Mouse (Mus musculus): ENCODE measurements around the gene Slc6a3. TPM values are rescaled to one million over a fixed set of nuclear protein-coding genes. Genes with fewer than 3 reads are reported as not detected.

Gene Slc6a3
- total RNA-seq (2022), result under 1 TPM; 0.13 to 0.21 (median 0.15) TPM

DNA sequence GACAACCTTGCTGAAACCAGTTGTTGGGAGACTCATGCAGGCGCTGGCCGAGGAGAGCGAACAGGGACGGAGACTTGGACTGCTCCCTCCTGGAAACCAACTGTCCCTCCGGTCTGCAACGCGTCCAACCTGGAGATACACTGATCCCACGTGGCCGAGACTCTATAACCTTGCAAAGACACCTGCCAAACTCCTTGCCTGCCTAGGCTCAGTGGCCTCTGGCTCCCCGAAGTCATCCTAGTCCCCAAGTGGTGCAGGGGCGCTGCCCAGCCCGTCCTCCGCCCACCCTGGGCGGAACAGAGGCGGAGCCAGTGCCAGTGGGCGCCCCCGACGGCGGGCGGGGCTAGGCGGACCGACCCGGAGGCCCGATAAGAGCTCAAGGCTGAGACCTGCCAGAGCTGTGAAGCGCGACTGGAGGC, at the start of gene Slc6a3:
Slc6a3 (plus strand) TSS at position 345 of the 419 bp plus-strand sequence.
- DNase-seq (ENCODE audit: low spot score in 2 of 2), result no peak

GRCm38 (mm10) chr13:73488105-73488504, 48.4 kb upstream of the Slc6a3 start:
- no peak for DNase-seq (ENCODE audit: low spot score in 2 of 2)

DNA sequence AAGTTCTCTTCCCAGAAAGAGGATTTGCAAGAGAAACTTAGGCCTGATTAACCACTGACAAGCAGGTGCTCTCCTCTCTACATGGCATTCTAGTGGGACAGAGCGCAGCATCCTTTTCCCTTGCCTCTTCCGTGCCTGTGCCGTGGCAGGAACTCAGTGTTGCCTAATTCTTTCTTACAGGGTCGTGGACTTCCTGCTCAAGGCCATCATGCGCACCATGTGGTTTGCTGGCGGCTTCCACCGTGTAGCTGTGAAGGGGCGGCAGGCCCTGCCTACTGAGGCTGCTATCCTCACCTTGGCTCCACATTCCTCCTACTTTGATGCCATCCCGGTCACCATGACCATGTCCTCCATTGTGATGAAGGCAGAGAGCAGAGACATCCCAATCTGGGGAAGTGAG, 47.8 kb upstream of the Slc6a3 start:
- no peak for DNase-seq (ENCODE audit: low spot score in 2 of 2)

GRCm38 (mm10) chr13:73489986-73490385, 46.6 kb upstream of the Slc6a3 start:
- no peak for DNase-seq (ENCODE audit: low spot score in 2 of 2)

DNA sequence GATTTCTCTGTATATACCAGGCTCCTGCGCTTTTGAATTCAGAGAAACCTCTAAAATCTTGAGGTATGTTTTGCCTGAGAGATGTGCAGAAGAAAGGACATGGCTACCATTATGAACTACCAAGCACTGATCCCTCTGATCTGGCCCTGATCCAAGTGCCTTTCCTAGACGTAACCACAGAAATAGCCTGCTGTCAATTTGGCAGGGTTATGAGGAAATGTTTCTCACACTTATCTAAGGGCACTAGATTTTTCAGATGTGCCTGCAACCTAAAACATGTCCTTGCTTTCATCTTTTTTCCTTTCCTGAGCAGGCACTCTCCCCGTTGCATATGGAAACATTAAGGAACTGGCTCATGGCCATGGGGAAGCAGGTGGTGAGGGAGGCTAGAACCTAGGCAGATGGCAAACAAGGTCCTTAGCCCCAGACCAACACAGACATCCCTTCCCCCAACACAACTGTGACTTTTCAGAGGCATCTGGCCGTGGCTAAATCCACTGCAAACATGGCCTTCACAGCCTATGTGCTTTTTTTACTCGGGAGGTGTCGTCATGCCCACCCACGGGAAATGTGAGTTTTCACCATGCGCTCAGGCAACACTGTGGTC, 45.9 kb upstream of the Slc6a3 start:
- peak in 1 of 2 experiments; percentile 39 for DNase-seq (ENCODE audit: low spot score in 2 of 2)

DNA sequence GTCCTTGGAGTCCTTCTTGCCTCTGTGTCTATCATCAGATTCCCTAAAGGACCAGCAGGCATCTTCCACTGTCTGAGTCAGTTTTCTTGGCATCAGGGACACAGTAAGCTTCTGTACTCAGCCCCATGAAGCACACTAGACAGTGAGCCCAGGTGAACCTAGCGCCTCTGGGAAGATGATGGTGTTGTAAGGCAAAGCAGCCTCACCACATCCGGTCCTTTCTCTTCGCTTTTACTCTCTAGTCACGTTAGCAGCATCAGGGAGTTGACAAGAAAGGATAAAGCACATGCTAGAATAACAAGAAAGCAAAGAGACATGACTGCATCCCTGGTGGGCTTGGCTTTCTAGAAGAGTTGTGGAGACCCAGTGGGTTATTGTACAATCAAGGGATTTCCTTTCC, 43.4 kb upstream of the Slc6a3 start:
- no peak for DNase-seq (ENCODE audit: low spot score in 2 of 2)

DNA sequence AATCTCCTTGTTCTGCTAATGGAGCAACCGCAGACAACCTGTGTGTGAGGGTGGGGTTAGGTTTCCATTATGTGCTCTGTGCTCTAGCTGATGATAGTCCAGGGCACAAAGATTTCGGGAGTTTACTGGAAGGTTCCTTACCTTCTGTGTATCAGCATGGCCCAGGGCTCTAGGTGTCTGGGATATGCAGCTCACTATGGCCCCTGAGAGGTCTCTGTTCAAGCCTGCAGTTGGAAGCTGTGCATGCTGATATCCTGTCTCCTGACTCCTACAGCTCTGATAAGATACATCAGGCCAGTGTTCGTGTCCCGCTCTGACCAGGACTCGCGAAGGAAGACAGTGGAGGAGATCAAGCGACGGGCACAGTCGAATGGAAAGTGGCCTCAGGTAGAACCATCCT, 42.0 kb upstream of the Slc6a3 start:
- no peak for DNase-seq (ENCODE audit: low spot score in 2 of 2)

- no peak for DNase-seq (ENCODE audit: low spot score in 2 of 2)
Measured at GRCm38 (mm10) chr13:73496137-73496536, 40.4 kb upstream of the Slc6a3 start.

GRCm38 (mm10) chr13:73499893-73500604, 36.5 kb upstream of the Slc6a3 start:
- no peak for DNase-seq (ENCODE audit: low spot score in 2 of 2)

GRCm38 (mm10) chr13:73502719-73503118, 33.8 kb upstream of the Slc6a3 start:
- no peak for DNase-seq (ENCODE audit: low spot score in 2 of 2)

- peak; percentile 66 to 77 for DNase-seq (ENCODE audit: low spot score in 2 of 2)
Measured at GRCm38 (mm10) chr13:73505686-73506467, 30.7 kb upstream of the Slc6a3 start.

DNA sequence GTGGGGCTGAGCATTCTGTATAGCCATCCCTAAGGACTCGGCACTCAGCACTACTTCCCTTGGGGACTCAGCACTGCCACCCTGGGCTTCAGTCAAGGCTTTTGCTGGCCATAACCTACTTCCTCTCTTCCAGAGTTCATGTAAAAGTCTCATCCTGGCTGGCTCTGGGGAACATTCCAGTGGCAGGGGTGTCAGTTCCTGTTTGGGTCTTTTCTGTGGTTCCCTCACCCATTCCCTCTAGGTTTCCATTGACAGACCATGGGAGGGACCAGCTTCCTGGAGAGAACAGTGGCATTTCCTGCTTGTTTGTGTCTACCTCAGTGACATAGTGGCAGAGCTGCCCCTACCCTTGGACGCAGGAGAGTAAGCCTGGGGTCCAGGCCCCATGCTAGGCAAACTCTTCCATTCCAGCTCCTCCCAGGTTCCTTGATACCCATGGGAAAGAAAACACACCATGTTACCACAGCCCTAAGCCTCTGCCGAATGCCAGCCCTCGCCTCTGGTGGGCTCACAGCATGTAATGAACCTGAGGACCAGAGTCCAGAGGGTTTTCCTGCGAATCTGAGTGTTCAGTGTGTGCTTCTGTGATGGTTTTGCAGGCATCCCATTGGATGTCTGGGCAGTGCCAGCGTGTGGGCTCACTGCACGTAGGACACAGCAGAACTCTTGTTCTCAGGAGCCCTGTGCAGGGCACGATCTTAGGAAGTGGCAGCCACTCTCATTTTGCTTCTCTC, 27.6 kb upstream of the Slc6a3 start:
- DNase-seq (ENCODE audit: low spot score in 2 of 2), result no peak

GRCm38 (mm10) chr13:73509869-73510268, 26.7 kb upstream of the Slc6a3 start:
- no peak for DNase-seq (ENCODE audit: low spot score in 2 of 2)

DNA sequence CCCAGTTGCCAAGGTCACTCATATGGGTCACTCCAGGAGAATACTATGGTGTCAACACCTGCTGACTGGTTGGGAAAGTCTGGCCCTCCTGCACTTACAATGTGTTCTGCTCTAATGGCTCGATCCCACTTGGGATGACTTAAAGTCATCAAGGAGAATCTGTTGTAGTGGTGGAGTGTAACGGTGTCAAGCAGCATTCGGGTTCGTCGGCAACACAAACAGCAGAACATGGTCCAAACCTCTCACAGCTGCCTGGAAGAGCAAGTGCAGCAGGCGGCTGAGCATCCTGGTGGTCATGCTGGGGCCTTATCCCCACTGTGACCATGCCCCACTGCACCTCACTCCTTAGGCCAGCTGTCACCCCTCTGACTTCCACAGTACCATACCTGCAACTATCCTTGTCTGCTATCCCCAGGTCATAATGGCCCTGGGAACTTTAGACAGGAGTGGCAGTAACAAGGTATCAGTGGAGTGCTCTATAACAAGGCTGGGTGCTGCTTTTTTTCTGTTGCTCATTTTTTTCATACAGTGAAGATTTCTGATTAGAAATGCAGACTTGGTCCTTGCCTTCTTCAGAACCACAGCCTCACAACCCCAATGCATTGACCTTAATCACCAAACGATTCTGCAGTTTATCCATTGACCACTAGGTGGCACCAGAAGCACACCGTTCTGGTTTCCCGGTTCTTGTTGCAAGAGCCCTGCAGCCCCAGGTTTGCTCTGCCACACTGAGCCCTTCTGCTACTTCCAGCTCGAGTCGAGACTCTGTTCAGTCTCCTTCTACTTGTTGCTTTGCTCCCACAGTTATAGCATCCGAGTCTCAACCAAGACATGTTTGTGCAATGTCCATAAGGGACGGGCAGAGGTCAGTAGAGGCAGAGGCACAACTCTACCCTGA, 23.5 kb upstream of the Slc6a3 start:
- DNase-seq (ENCODE audit: low spot score in 2 of 2), result peak in 1 of 2 experiments; percentile 61

DNA sequence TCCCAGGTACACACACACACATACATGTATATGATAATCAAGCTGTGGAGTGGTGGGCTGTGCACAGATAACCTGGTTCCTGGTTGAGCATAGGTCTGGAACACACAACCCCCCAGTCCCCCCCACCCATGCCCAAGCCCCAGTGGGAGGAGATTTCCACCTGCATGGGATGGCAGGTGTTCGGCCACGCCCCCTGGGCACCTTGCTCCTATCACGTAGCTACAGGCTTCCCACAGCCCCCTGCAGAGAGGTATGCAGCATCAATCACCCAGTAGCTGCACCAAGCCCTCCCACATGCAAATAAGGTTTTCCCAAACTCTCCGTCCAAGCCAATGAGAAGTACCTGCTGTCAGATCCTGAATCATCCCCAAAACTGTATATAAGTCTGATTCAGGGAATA, 19.7 kb upstream of the Slc6a3 start:
- no peak for DNase-seq (ENCODE audit: low spot score in 2 of 2)

GRCm38 (mm10) chr13:73533716-73534115, 2.8 kb upstream of the Slc6a3 start:
- DNase-seq (ENCODE audit: low spot score in 2 of 2), result no peak

DNA sequence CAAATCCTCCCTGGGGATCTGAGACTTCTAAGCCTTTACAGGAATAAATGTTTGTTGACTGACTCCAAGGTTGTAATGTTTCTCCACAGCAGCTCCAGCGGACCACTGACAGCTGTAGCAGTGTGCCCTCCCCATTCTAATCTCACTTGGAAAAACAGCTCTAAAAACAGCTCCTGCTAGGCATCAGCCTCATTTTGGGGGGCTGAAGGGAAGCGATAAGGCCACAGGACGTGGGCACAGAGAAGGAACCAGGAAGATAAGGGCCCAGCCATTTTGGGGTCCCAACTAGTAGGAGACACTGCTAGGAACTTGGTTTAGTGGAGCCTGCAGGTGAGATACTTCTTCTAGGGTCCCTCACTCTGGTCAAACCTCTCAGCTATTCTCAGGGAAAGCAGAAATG, 1.3 kb upstream of the Slc6a3 start:
- no peak for DNase-seq (ENCODE audit: low spot score in 2 of 2)

GRCm38 (mm10) chr13:73536824-73537223, 277 bp downstream of the Slc6a3 start:
- no peak for DNase-seq (ENCODE audit: low spot score in 2 of 2)

GRCm38 (mm10) chr13:73564201-73564600, 27.7 kb downstream of the Slc6a3 start:
- DNase-seq (ENCODE audit: low spot score in 2 of 2), result no peak

DNA sequence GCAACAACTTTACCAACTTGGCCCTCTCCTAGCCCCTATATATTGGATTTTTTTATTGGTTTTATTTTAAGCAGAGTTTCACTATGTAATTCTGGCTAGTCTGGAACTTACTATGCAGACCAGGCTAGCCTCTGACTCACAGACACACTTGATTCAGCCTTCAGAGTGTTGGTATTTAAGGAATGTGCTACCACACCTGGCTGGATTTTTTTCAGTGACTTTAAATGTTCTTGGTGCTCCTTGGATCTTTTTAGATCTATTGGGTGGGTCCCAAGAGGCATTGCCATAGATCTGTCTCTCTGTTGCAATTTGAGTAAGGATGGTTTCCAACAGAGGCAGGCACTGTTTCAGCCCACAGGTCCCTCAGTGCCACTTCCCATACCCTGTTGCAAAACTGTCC, 38.5 kb downstream of the Slc6a3 start:
- DNase-seq (ENCODE audit: low spot score in 2 of 2), result no peak

DNA sequence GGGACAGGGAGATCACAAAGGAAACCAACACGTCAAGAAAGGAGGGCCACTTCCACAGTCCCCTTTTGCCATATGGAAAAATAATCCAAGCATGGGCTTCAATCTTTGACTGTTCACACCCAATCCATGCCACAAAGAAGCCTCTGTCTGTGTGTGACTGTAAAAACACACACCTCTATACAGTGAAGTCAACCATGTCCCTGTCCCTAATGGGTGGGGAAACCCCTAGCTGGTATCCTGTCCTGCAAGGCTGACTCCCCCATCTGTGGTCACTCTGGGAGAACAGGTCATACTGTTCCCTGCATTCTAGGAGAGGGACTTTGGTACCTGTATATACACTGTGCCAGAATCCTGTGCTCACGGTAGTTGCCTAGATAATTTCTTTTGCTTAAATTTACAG, 40.7 kb downstream of the Slc6a3 start:
- no peak for DNase-seq (ENCODE audit: low spot score in 2 of 2)

Data from left cerebral cortex, adult 8-10 months (tissue).